Mouse (Mus musculus): ENCODE results near the gene Olfr180. TPM values are rescaled to one million over a fixed set of nuclear protein-coding genes. Genes with fewer than 3 reads are reported as not detected.

Gene Olfr180
- polyA plus RNA-seq (2014; fragmentation: Nextera tagmentation; extraction: Ambion mirVana): not detected in 2 replicates

DNA sequence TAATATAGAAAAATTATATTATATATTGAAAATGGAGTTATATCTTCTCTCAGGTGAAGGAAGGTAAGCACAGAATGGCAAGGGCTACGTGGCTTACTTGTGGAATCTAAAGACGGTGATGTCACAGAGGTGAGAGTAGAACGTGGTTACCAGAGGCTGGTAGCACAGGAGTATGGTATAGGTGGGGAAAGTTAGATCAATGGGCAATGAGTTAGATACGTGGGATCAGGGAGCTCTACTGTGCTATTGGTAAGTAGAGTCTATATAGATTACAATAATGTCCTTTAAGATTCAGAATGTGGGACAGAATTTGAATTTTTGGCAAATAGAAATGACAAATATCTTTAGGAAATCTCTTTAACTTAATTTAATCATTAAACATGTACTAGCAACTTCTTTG lies at the start of gene Olfr180:
Olfr180 (minus strand) TSS at position 101 of the 400 bp plus-strand sequence.
- no peak for ATAC-seq (ENCODE audit: low FRiP score, low TSS enrichment)
- Histone ChIP-seq H3K36me3 (ENCODE audit: control insufficient read depth, insufficient read depth, low read length) (no peaks in the 10 kb centered on the region), H3K9ac (replicated peaks; ENCODE audit: low read length) (no peak within 1 kb of the TSS), H3K4me3 (replicated peaks; ENCODE audit: low read depth, low read length) (no peak within 1 kb of the TSS), H3K9me3 (ENCODE audit: control insufficient read depth, low read length) (no peaks in the 10 kb centered on the region), H3K27ac (replicated peaks; ENCODE audit: low read depth, low read length) (no peak within 1 kb of the TSS), H3K4me2 (ENCODE audit: low read length) (no peak within 1 kb of the TSS), H3K4me1 (ENCODE audit: control insufficient read depth, insufficient read depth, low read length) (no peaks in the 10 kb centered on the region), H3K27me3 (ENCODE audit: control insufficient read depth, insufficient read depth, low read length) (no peaks in the 10 kb centered on the region)
- 81% methylated on average over 4 of the region's 4 CpGs for WGBS
- no peak for DNase-seq

DNA sequence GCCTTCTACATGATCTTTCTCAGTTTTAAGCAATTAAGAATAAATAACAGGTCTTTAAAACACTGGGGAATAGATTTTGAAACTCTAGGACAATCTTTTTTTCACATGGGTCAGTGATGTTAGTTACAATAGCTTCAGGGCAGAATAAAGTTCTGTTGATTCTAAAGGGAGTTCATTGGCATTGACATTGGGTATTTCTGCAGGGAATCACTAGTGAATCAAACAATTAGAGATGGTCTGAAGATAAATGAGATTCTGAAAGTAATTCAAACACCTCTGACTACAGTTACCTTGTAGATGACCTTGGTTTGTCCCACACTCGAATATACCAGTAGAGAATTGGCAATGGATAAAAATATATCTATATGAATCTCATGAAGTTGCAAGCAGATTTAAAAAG lies 537 bp downstream of the Olfr180 start, which contains the start of gene Olfr181:
Olfr181 (minus strand) TSS at position 101 of the 400 bp plus-strand sequence.
- WGBS: 59% methylated on average over 1 of the region's 1 CpGs
- H3K36me3 ChIP-seq (ENCODE audit: control insufficient read depth, insufficient read depth, low read length): no peaks in the 10 kb centered on the region
- H3K27me3 ChIP-seq (ENCODE audit: control insufficient read depth, insufficient read depth, low read length): no peaks in the 10 kb centered on the region
- H3K27ac ChIP-seq (replicated peaks; ENCODE audit: low read depth, low read length): no peak within 1 kb of the TSS
- H3K4me3 ChIP-seq (replicated peaks; ENCODE audit: low read depth, low read length): no peak within 1 kb of the TSS
- ATAC-seq (ENCODE audit: low FRiP score, low TSS enrichment): no peak
- no peak within 1 kb of the TSS for H3K4me2 ChIP-seq (ENCODE audit: low read length)
- no peak within 1 kb of the TSS for H3K9ac ChIP-seq (replicated peaks; ENCODE audit: low read length)
- no peaks in the 10 kb centered on the region for H3K9me3 ChIP-seq (ENCODE audit: control insufficient read depth, low read length)
- H3K4me1 ChIP-seq (ENCODE audit: control insufficient read depth, insufficient read depth, low read length): no peaks in the 10 kb centered on the region
- no peak for DNase-seq

DNA sequence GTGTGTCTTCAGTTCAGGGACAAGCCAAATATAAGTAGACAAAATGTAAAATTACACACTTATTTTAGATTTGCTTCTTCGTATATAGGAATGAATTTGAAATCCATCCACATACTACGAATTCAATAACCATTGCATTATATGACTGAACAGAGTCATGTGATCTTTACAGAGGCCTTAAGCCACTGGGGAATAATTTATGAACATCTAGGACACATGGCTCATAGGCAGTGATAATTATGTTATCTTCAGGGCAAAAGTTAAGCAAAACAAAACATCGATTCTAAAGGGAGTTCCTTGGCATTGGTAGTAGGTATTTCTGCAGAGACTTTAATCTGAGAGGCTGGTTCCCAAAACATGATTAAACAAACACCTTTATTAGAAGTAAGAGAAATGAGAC lies 37.2 kb downstream of the Olfr180 start, which contains the start of gene Olfr178:
Olfr178 (minus strand) TSS at position 101 of the 400 bp plus-strand sequence.
- H3K4me1 ChIP-seq (ENCODE audit: control insufficient read depth, insufficient read depth, low read length): no peaks in the 10 kb centered on the region
- ATAC-seq (ENCODE audit: low FRiP score, low TSS enrichment): no peak
- no peaks in the 10 kb centered on the region for H3K27me3 ChIP-seq (ENCODE audit: control insufficient read depth, insufficient read depth, low read length)
- H3K36me3 ChIP-seq (ENCODE audit: control insufficient read depth, insufficient read depth, low read length): no peaks in the 10 kb centered on the region
- no peak within 1 kb of the TSS for H3K27ac ChIP-seq (replicated peaks; ENCODE audit: low read depth, low read length)
- H3K4me2 ChIP-seq (ENCODE audit: low read length): no peak within 1 kb of the TSS
- no peak within 1 kb of the TSS for H3K9ac ChIP-seq (replicated peaks; ENCODE audit: low read length)
- no peak within 1 kb of the TSS for H3K4me3 ChIP-seq (replicated peaks; ENCODE audit: low read depth, low read length)
- H3K9me3 ChIP-seq (ENCODE audit: control insufficient read depth, low read length): no peaks in the 10 kb centered on the region
- no peak for DNase-seq
- WGBS: 93% methylated on average over 3 of the region's 3 CpGs

DNA sequence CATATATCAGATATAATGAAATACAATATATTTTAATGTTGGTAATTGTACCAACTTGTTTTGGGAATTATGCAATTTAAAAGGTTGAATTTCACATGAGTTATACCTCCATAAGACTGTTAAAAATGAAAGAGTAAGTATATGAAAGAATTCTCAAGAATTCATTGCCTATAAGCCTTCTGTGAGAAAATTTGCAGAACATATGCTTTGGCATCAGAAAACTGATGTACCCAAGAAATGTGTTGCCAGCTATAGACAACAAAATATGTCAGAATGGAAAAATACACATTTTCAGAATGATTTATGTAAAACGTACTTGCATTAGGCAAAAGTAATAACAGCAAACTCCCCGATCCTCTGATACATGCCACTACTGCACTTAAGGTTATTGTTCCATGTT lies 44.8 kb downstream of the Olfr180 start:
- DNase-seq (no peak), ATAC-seq (ENCODE audit: low FRiP score, low TSS enrichment) (no peak)
- no peak overlapping the region for H3K27ac ChIP-seq (replicated peaks; ENCODE audit: low read depth, low read length)
- H3K4me1 ChIP-seq (ENCODE audit: control insufficient read depth, insufficient read depth, low read length): no peaks in the 10 kb centered on the region
- no peaks in the 10 kb centered on the region for H3K9me3 ChIP-seq (ENCODE audit: control insufficient read depth, low read length)
- no peaks in the 10 kb centered on the region for H3K36me3 ChIP-seq (ENCODE audit: control insufficient read depth, insufficient read depth, low read length)
- H3K4me3 ChIP-seq (replicated peaks; ENCODE audit: low read depth, low read length): no peak overlapping the region
- H3K27me3 ChIP-seq (ENCODE audit: control insufficient read depth, insufficient read depth, low read length): no peaks in the 10 kb centered on the region
- no peak overlapping the region for H3K4me2 ChIP-seq (ENCODE audit: low read length)
- no peak overlapping the region for H3K9ac ChIP-seq (replicated peaks; ENCODE audit: low read length)
- 93% methylated on average over 2 of the region's 2 CpGs for WGBS

DNA sequence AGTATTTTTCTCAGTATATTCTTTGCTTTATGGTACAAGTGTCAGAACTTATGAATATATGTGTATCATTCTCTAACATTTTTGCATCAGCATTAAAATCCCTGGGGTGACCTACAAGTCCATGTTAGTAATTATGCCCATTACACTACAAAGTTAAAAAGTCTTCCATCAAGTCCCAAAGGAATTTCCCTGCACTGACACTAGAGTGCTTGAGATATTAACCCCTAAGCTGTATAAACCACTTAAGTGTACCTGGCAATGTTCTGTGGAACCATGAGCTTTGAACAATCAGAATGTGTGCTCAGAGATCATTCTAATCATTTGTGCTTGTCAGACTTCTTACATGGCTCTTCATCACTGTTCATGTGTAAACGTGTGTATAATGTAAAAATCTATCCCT lies 54.5 kb downstream of the Olfr180 start, which contains the start of gene Olfr177:
Olfr177 (minus strand) TSS at position 101 of the 400 bp plus-strand sequence.
- Histone ChIP-seq H3K4me3 (replicated peaks; ENCODE audit: low read depth, low read length) (no peak within 1 kb of the TSS), H3K9ac (replicated peaks; ENCODE audit: low read length) (no peak within 1 kb of the TSS), H3K27ac (replicated peaks; ENCODE audit: low read depth, low read length) (no peak within 1 kb of the TSS), H3K9me3 (ENCODE audit: control insufficient read depth, low read length) (no peaks in the 10 kb centered on the region), H3K4me2 (ENCODE audit: low read length) (no peak within 1 kb of the TSS), H3K36me3 (ENCODE audit: control insufficient read depth, insufficient read depth, low read length) (no peaks in the 10 kb centered on the region), H3K4me1 (ENCODE audit: control insufficient read depth, insufficient read depth, low read length) (no peaks in the 10 kb centered on the region), H3K27me3 (ENCODE audit: control insufficient read depth, insufficient read depth, low read length) (no peaks in the 10 kb centered on the region)
- 64% methylated on average over 1 of the region's 1 CpGs for WGBS
- no peak for DNase-seq
- no peak for ATAC-seq (ENCODE audit: low FRiP score, low TSS enrichment)

Other genes starting within 250 kb of the Olfr180 start
- gene Gpr15, start 210.3 kb downstream of the Olfr180 start, polyA plus RNA-seq (2014; fragmentation: Nextera tagmentation; extraction: Ambion mirVana): 0.13 TPM in 1 of 2 replicates, not detected in the other
- gene Cldnd1, start 201.5 kb downstream of the Olfr180 start, polyA plus RNA-seq (2014; fragmentation: Nextera tagmentation; extraction: Ambion mirVana): 134 and 151 TPM in 2 replicates
- not detected in 2 replicates for gene Olfr172, start 166.2 kb downstream of the Olfr180 start, polyA plus RNA-seq (2014; fragmentation: Nextera tagmentation; extraction: Ambion mirVana)
- not detected in 2 replicates for gene Olfr173, start 129.1 kb downstream of the Olfr180 start, polyA plus RNA-seq (2014; fragmentation: Nextera tagmentation; extraction: Ambion mirVana)
- gene Olfr175-ps1, start 102.6 kb downstream of the Olfr180 start, polyA plus RNA-seq (2014; fragmentation: Nextera tagmentation; extraction: Ambion mirVana): not detected in 2 replicates
- gene Olfr177, start 54.6 kb downstream of the Olfr180 start, polyA plus RNA-seq (2014; fragmentation: Nextera tagmentation; extraction: Ambion mirVana): not detected in 2 replicates
- not detected in 2 replicates for gene Olfr178, start 37.3 kb downstream of the Olfr180 start, polyA plus RNA-seq (2014; fragmentation: Nextera tagmentation; extraction: Ambion mirVana)
- not detected in 2 replicates for gene Olfr181, start 637 bp downstream of the Olfr180 start, polyA plus RNA-seq (2014; fragmentation: Nextera tagmentation; extraction: Ambion mirVana)
- not detected in 2 replicates for gene Olfr183, start 66.0 kb upstream of the Olfr180 start, polyA plus RNA-seq (2014; fragmentation: Nextera tagmentation; extraction: Ambion mirVana)
- gene Olfr186, start 100.9 kb upstream of the Olfr180 start, polyA plus RNA-seq (2014; fragmentation: Nextera tagmentation; extraction: Ambion mirVana): not detected in 2 replicates
- not detected in 2 replicates for gene Olfr187, start 110.4 kb upstream of the Olfr180 start, polyA plus RNA-seq (2014; fragmentation: Nextera tagmentation; extraction: Ambion mirVana)
- not detected in 2 replicates for gene Olfr190, start 148.6 kb upstream of the Olfr180 start, polyA plus RNA-seq (2014; fragmentation: Nextera tagmentation; extraction: Ambion mirVana)
- not detected in 2 replicates for gene Olfr191, start 160.4 kb upstream of the Olfr180 start, polyA plus RNA-seq (2014; fragmentation: Nextera tagmentation; extraction: Ambion mirVana)
- gene Olfr193, start 182.5 kb upstream of the Olfr180 start, polyA plus RNA-seq (2014; fragmentation: Nextera tagmentation; extraction: Ambion mirVana): not detected in 2 replicates
- gene Olfr194, start 191.7 kb upstream of the Olfr180 start, polyA plus RNA-seq (2014; fragmentation: Nextera tagmentation; extraction: Ambion mirVana): not detected in 2 replicates
- not detected in 2 replicates for gene Olfr195, start 217.7 kb upstream of the Olfr180 start, polyA plus RNA-seq (2014; fragmentation: Nextera tagmentation; extraction: Ambion mirVana)
- gene Olfr196, start 241.1 kb upstream of the Olfr180 start, polyA plus RNA-seq (2014; fragmentation: Nextera tagmentation; extraction: Ambion mirVana): not detected in 2 replicates

Measured in midbrain, embryonic 14.5 days (tissue).